Comparison of ENCODE assay signal across 15 mouse cellular contexts in genomic region chr7:63617018-63617417, GRCm38 (mm10).
DNase-seq lines count a peak whose midpoint lies in the region.
"Had no signal": no experiment of that assay in that cellular context is flagged by ENCODE, and none has a peak within 500 bp of the region (broad histone marks: within the 10 kb centered on the region; RNA-seq: fewer than 3 reads in every experiment).

No protein-coding gene starts in this region.

- peak; percentile 51 for DNase-seq in 3T3-L1 (ENCODE audit: low read depth, low spot score)
- peak; percentile 12 for DNase-seq in 416B (ENCODE audit: low read depth)
- peak; percentile 29 for DNase-seq in brain, adult 2 months (ENCODE audit: low read depth, low spot score)
- no peak for DNase-seq in left cerebral cortex, postnatal 4 days
- no peak for DNase-seq in frontal cortex, postnatal 25 days (ENCODE audit: low spot score in 2 of 2)
- DNase-seq: adrenal gland, adult 8-10 months; adrenal gland, postnatal 14 days; adrenal gland, postnatal 36 days; cerebellum, adult 11 months; cerebellum, adult 18-20 months; cerebellum, adult 8-10 months; cerebellum, adult 9-11 months; cerebellum, postnatal 14 days; cerebellum, postnatal 36 days; embryo, embryonic 11 days had no signal

- intact Hi-C loops in left cerebral cortex, postnatal 4 days (cut with DNase I): no loop called here

Comparison
In these comparisons a context has a peak if more than half of its experiments do, and no peak if none do; other contexts are left out.
1. DNase-seq: peak in 3T3-L1 (single experiment), 416B (single experiment) and brain, adult 2 months (single experiment); none in left cerebral cortex, postnatal 4 days (single experiment) and frontal cortex, postnatal 25 days (0 of 2).